ENCODE assay signal across 8 mouse cellular contexts in genomic region chr7:143649034-143649768, GRCm38 (mm10). TPM values are rescaled to one million over a fixed set of nuclear protein-coding genes. Genes with fewer than 3 reads are reported as not detected.
DNase-seq lines count a peak whose midpoint lies in the region; ATAC-seq and TF ChIP-seq lines count a peak whose summit lies in the region.

Tnfrsf22 (minus strand) TSS chr7:143649661.

- TF ChIP-seq RAD21 in CH12.LX (IDR thresholded peaks at IDR 0.05; ENCODE audit: low read depth, low read length) = no peak

- peak; percentile 95 for ATAC-seq in heart, embryonic 15.5 days (replicated peaks; ENCODE audit: insufficient number of reproducible peaks, insufficient read depth, low FRiP score, low read depth)
- peak; percentile 86 for ATAC-seq in liver, embryonic 13.5 days (ENCODE audit: low read depth)
- ATAC-seq in stomach, embryonic 14.5 days (ENCODE audit: insufficient number of reproducible peaks, insufficient read depth, low FRiP score, low read depth) = peak; percentile 92

- H3K9ac ChIP-seq in CH12.LX (ENCODE audit: insufficient read depth, low read depth) = peak within 1 kb of the TSS; percentile 20
- peak within 1 kb of the TSS; percentile 49 for H3K9ac ChIP-seq in heart, embryonic 15.5 days
- H3K9ac ChIP-seq in liver, embryonic 13.5 days = peak within 1 kb of the TSS; percentile 58
- H3K9ac ChIP-seq in stomach, embryonic 14.5 days (replicated peaks; ENCODE audit: low read depth, low read length) = no peak within 1 kb of the TSS; the same call in 1 of the 2 replicates

- in situ Hi-C loops in CH12.LX (cut with MboI; ENCODE audit: low pct_ligation_motif_present, low pct_unique_long_range_greater_than_20kb, low sequenced_read_pairs) = no loop called here

- H3K27ac ChIP-seq in CH12.LX (ENCODE audit: insufficient read depth, low read depth) = no peak within 1 kb of the TSS
- H3K27ac ChIP-seq in forebrain, embryonic 10.5 days = peak within 1 kb of the TSS; percentile 86
- no peak within 1 kb of the TSS for H3K27ac ChIP-seq in heart, embryonic 15.5 days
- H3K27ac ChIP-seq in liver, embryonic 13.5 days = no peak within 1 kb of the TSS
- H3K27ac ChIP-seq in stomach, embryonic 14.5 days (ENCODE audit: low read length) = no peak within 1 kb of the TSS

- H3K27me3 ChIP-seq in CH12.LX (replicated peaks) = peaks cover 6% of the 10 kb centered on the region
- H3K27me3 ChIP-seq in forebrain, embryonic 10.5 days (ENCODE audit: poor library complexity, severe bottlenecking) = no peaks in the 10 kb centered on the region
- no peaks in the 10 kb centered on the region for H3K27me3 ChIP-seq in heart, embryonic 15.5 days
- peaks cover 3% of the 10 kb centered on the region for H3K27me3 ChIP-seq in liver, embryonic 13.5 days
- H3K27me3 ChIP-seq in stomach, embryonic 14.5 days (ENCODE audit: control insufficient read depth, insufficient read depth, low read length) = no peaks in the 10 kb centered on the region

- peaks cover 7% of the 10 kb centered on the region for H3K9me3 ChIP-seq in CH12.LX (replicated peaks; ENCODE audit: low read length)
- H3K9me3 ChIP-seq in forebrain, embryonic 10.5 days = peaks cover 9% of the 10 kb centered on the region
- H3K9me3 ChIP-seq in heart, embryonic 15.5 days (replicated peaks) = no peaks in the 10 kb centered on the region
- H3K9me3 ChIP-seq in liver, embryonic 13.5 days (replicated peaks) = 0 out of 2 replicates have a peak, but pooled peaks cover 2% of the 10 kb centered on the region
- no peaks in the 10 kb centered on the region for H3K9me3 ChIP-seq in stomach, embryonic 14.5 days (ENCODE audit: control insufficient read depth, low read depth, low read length)

- no peak for TF ChIP-seq CTCF in CH12.LX (conservative IDR thresholded peaks at IDR 0.05 in 1 of 2, IDR thresholded peaks at IDR 0.05 in 1 of 2; ENCODE audit: low read depth in 2 of 2, low read length in 2 of 2)

- H3K4me1 ChIP-seq in CH12.LX (ENCODE audit: control insufficient read depth in 1 of 2, insufficient read depth in 2 of 2) = peaks cover 2 to 4% of the 10 kb centered on the region in 2 experiments; a peak in 1 of 4 replicates
- no peaks in the 10 kb centered on the region for H3K4me1 ChIP-seq in forebrain, embryonic 10.5 days
- H3K4me1 ChIP-seq in heart, embryonic 15.5 days (replicated peaks) = no peaks in the 10 kb centered on the region
- H3K4me1 ChIP-seq in liver, embryonic 13.5 days (replicated peaks) = peaks cover 6% of the 10 kb centered on the region
- no peaks in the 10 kb centered on the region for H3K4me1 ChIP-seq in stomach, embryonic 14.5 days (ENCODE audit: control insufficient read depth, insufficient read depth, low read length)

- peak within 1 kb of the TSS; percentile 55 for H3K4me2 ChIP-seq in CH12.LX (ENCODE audit: insufficient read depth, low read depth, poor library complexity, severe bottlenecking)
- peak within 1 kb of the TSS; percentile 92 for H3K4me2 ChIP-seq in heart, embryonic 15.5 days
- peak within 1 kb of the TSS; percentile 83 for H3K4me2 ChIP-seq in liver, embryonic 13.5 days
- H3K4me2 ChIP-seq in stomach, embryonic 14.5 days (replicated peaks; ENCODE audit: low read depth, low read length) = peak within 1 kb of the TSS; percentile 58

- no peak for TF ChIP-seq EP300 in CH12.LX (IDR thresholded peaks at IDR 0.05; ENCODE audit: low read length)

- dilution Hi-C loops in CH12.LX (cut with MboI; ENCODE audit: extremely low pct_ligation_motif_present, extremely low pct_unique_long_range_greater_than_20kb, low sequenced_read_pairs) = no loop called here

- peak; percentile 88 for DNase-seq in CH12.LX (ENCODE audit: extremely low read depth)
- peak; percentile 70 for DNase-seq in c-Kit-positive CD71-positive TER-119-negative erythroid progenitor cells, embryonic 14.5 days (ENCODE audit: low read depth)
- DNase-seq in forebrain, embryonic 10.5 days (ENCODE audit: extremely low spot score, low spot score) = peak; percentile 86
- DNase-seq in kidney, postnatal 14 days = peak; percentile 90
- DNase-seq in liver, embryonic 13.5 days = peak; percentile 61
- peak; percentile 75 to 80 for DNase-seq in natural killer cell, adult 2 months (ENCODE audit: low spot score in 2 of 2)

- peaks cover 0 to 4% of the 10 kb centered on the region in 2 experiments for H3K36me3 ChIP-seq in CH12.LX (replicated peaks in 1 of 2; ENCODE audit: control insufficient read depth in 1 of 2, insufficient read depth in 1 of 2, low read length in 1 of 2)
- no peaks in the 10 kb centered on the region for H3K36me3 ChIP-seq in forebrain, embryonic 10.5 days (replicated peaks)
- H3K36me3 ChIP-seq in heart, embryonic 15.5 days = no peaks in the 10 kb centered on the region
- H3K36me3 ChIP-seq in liver, embryonic 13.5 days = no peaks in the 10 kb centered on the region
- H3K36me3 ChIP-seq in stomach, embryonic 14.5 days (ENCODE audit: control insufficient read depth, insufficient read depth, low read length) = no peaks in the 10 kb centered on the region

- peak; percentile 74 for TF ChIP-seq POLR2A in CH12.LX (IDR thresholded peaks at IDR 0.05; ENCODE audit: low read depth, low read length)

- WGBS in forebrain, embryonic 10.5 days = 4% methylated on average over 39 of the region's 39 CpGs
- 3% methylated on average over 39 of the region's 39 CpGs for whole genome bisulfite sequencing in heart, embryonic 15.5 days
- 5% methylated on average over 39 of the region's 39 CpGs for WGBS in liver, embryonic 13.5 days (ENCODE audit: insufficient replicate concordance)
- WGBS in stomach, embryonic 14.5 days = 2% methylated on average over 38 of the region's 39 CpGs

- no peaks in the 10 kb centered on the region for H3K79me2 ChIP-seq in CH12.LX (replicated peaks; ENCODE audit: control insufficient read depth, extremely low read depth, insufficient read depth, poor library complexity, severe bottlenecking)

- H3K4me3 ChIP-seq in CH12.LX (replicated peaks in 1 of 3; ENCODE audit: low read depth in 2 of 3, low read length in 2 of 3, poor library complexity in 1 of 3) = peak within 1 kb of the TSS; percentile 61 to 77 (median 66)
- peak within 1 kb of the TSS; percentile 83 for H3K4me3 ChIP-seq in forebrain, embryonic 10.5 days
- peak within 1 kb of the TSS; percentile 62 for H3K4me3 ChIP-seq in heart, embryonic 15.5 days
- H3K4me3 ChIP-seq in liver, embryonic 13.5 days (replicated peaks) = peak within 1 kb of the TSS; percentile 61
- H3K4me3 ChIP-seq in stomach, embryonic 14.5 days (ENCODE audit: low read depth, low read length) = peak within 1 kb of the TSS; percentile 49

TF ChIP-seq in CH12.LX, 34 proteins besides CTCF, POLR2A, EP300 and RAD21 (continues in another document):
- TF ChIP-seq SMC3 (IDR thresholded peaks at IDR 0.05; ENCODE audit: low read depth, low read length) = no peak
- TF ChIP-seq E2F4 (IDR thresholded peaks at IDR 0.05; ENCODE audit: insufficient replicate concordance, low read depth, low read length) = no peak
- TF ChIP-seq ETS1 (conservative IDR thresholded peaks at IDR 0.05; ENCODE audit: low read depth, low read length) = no peak
- no peak for TF ChIP-seq KAT2A (IDR thresholded peaks at IDR 0.05; ENCODE audit: insufficient replicate concordance, low read length)
- TF ChIP-seq ELF1 (IDR thresholded peaks at IDR 0.05; ENCODE audit: low read depth, low read length) = peak; percentile 29; the same call in 1 of the 2 replicates
- no peak for TF ChIP-seq ZC3H11A (IDR thresholded peaks at IDR 0.05; ENCODE audit: low read depth, low read length)
- no peak for TF ChIP-seq USF1 (IDR thresholded peaks at IDR 0.05; ENCODE audit: low read depth, low read length)
- no peak for TF ChIP-seq TBP (conservative IDR thresholded peaks at IDR 0.05; ENCODE audit: low read depth, low read length)
- TF ChIP-seq ZNF384 (IDR thresholded peaks at IDR 0.05; ENCODE audit: low read depth, low read length) = no peak
- no peak for TF ChIP-seq UBTF (IDR thresholded peaks at IDR 0.05; ENCODE audit: low read depth, low read length)
- TF ChIP-seq ZMIZ1 (IDR thresholded peaks at IDR 0.05; ENCODE audit: low read depth, low read length) = peak; percentile 51
- TF ChIP-seq NRF1 (IDR thresholded peaks at IDR 0.05; ENCODE audit: low read depth, low read length) = peak; percentile 41; the same call in 1 of the 2 replicates
- no peak for TF ChIP-seq IRF4 (IDR thresholded peaks at IDR 0.05; ENCODE audit: low read depth, low read length)
- 0 out of 2 replicates have a peak, but pooled peaks have one; percentile 30 for TF ChIP-seq TCF12 (IDR thresholded peaks at IDR 0.05; ENCODE audit: low read depth, low read length)
- TF ChIP-seq MXI1 (IDR thresholded peaks at IDR 0.05; ENCODE audit: low read depth, low read length) = peak; percentile 86
- TF ChIP-seq GABPA (IDR thresholded peaks at IDR 0.05; ENCODE audit: insufficient replicate concordance, low read depth, low read length) = no peak
- peak; percentile 74; the same call in 1 of the 2 replicates for TF ChIP-seq SIN3A (IDR thresholded peaks at IDR 0.05; ENCODE audit: low read length)
- peak; percentile 66 for TF ChIP-seq NELFE (IDR thresholded peaks at IDR 0.05; ENCODE audit: low read depth, low read length)
- no peak for TF ChIP-seq HCFC1 (IDR thresholded peaks at IDR 0.05; ENCODE audit: low read depth, low read length)
- TF ChIP-seq MAX (IDR thresholded peaks at IDR 0.05; ENCODE audit: low read length) = peak; percentile 80
- TF ChIP-seq MYC (IDR thresholded peaks at IDR 0.05; ENCODE audit: low read depth, low read length) = peak; percentile 77; the same call in 1 of the 2 replicates
- no peak for TF ChIP-seq POLR2AphosphoS2 (IDR thresholded peaks at IDR 0.05; ENCODE audit: low read depth, low read length)
- TF ChIP-seq CHD2 (IDR thresholded peaks at IDR 0.05; ENCODE audit: low read length) = no peak
- TF ChIP-seq PAX5 (IDR thresholded peaks at IDR 0.05; ENCODE audit: low read length) = no peak
- no peak for TF ChIP-seq CHD1 (IDR thresholded peaks at IDR 0.05; ENCODE audit: low read depth, low read length)
- 0 out of 2 replicates have a peak, but pooled peaks have one; percentile 39 for TF ChIP-seq MEF2A (IDR thresholded peaks at IDR 0.05; ENCODE audit: borderline replicate concordance, low read depth, low read length)
- TF ChIP-seq RCOR1 (conservative IDR thresholded peaks at IDR 0.05; ENCODE audit: low read depth, low read length) = no peak
- TF ChIP-seq JUN (IDR thresholded peaks at IDR 0.05; ENCODE audit: insufficient read depth, low read depth, low read length) = no peak

RNA-seq across cellular contexts. Expression of gene Tnfrsf22, which starts in this region (rescaled TPM):
- total RNA-seq in CH12.LX (2012; rRNA removed) (3.8 and 3.9 TPM in 2 replicates), CH12.LX (2014; rRNA removed) (1.7 and 5.2 TPM in 2 replicates)
- 7.6 and 8.7 TPM in 2 replicates for polyA plus RNA-seq in CH12.LX (2012; ENCODE audit: insufficient read length, low read depth)
- polyA plus RNA-seq in forebrain, embryonic 10.5 days (2016; fragmentation: Nextera tagmentation; extraction: Ambion mirVana) = 10.1 TPM in 2 replicates
- 2.7 and 2.8 TPM in 2 replicates for polyA plus RNA-seq in heart, embryonic 15.5 days (2015; fragmentation: Nextera tagmentation; extraction: Ambion mirVana)
- 1.0 and 1.2 TPM in 2 replicates for polyA plus RNA-seq in liver, embryonic 13.5 days (2015; fragmentation: Nextera tagmentation; extraction: Ambion mirVana)
- polyA plus RNA-seq in stomach, embryonic 14.5 days (2014; fragmentation: Nextera tagmentation; extraction: Ambion mirVana) = 12.4 and 13.7 TPM in 2 replicates
